Mouse (Mus musculus) lung, adult 2 months (tissue): Measurements from ENCODE around the gene Retsat. TPM values are rescaled to one million over a fixed set of nuclear protein-coding genes. Genes with fewer than 3 reads are reported as not detected.

Experiments
- DNase-seq: peaks from one replicate; pipeline ENCODE4 v3.0.0; 2022
- H3K4me1 ChIP-seq: fragments of 200-500 bp; 2 replicates; pipeline ENCODE4 v1.6.1; 2011; ENCODE audit warnings: low read length; ENCODE audit not compliant: control insufficient read depth, insufficient read depth
- H3K4me3 ChIP-seq: fragments of 200-500 bp; replicated peaks from 2 replicates; pipeline ENCODE3; 2011; ENCODE audit warnings: low read depth, mild to moderate bottlenecking, control low read depth, low read length; ENCODE audit errors: extremely low read depth
- CTCF ChIP-seq: fragments of 200-500 bp; IDR thresholded peaks from 2 replicates; pipeline ENCODE4 v1.5.1; 2011; ENCODE audit warnings: mild to moderate bottlenecking, low read length, control low read depth; ENCODE audit not compliant: insufficient read depth
- POLR2A ChIP-seq: fragments of 200-500 bp; IDR thresholded peaks from 2 replicates; pipeline ENCODE4 v1.6.1; 2011; ENCODE audit warnings: low read depth, mild to moderate bottlenecking, control low read depth, low read length, borderline replicate concordance; ENCODE audit errors: extremely low read depth
- WGBS: fragments of 180-500 bp; shearing (Covaris S2); methylation state at CpG from one replicate; pipeline ENCODE4 v1.1.7; 2018; 5-methylcytosine and 5-hydroxymethylcytosine counted together
- polyA plus RNA-seq: library from polyadenylated mRNA; depleted of rRNA; stranded (reverse); fragments of >200 nt; gene quantifications from 2 replicates; pipeline ENCODE4 v1.2.3, GENCODE M21; 2012

Retsat gene
- polyA plus RNA-seq, 1 experiment = 38.8 TPM

- DNase-seq = no peak
- 63% methylated on average over 3 of the region's 3 CpGs for WGBS
- TF ChIP-seq CTCF = no peak
- TF ChIP-seq POLR2A = no peak
- H3K4me3 ChIP-seq = no peak overlapping the region
- no peaks in the 10 kb centered on the region for H3K4me1 ChIP-seq
These were observed 11.6 kb upstream of the Retsat start for GRCm38 (mm10) chr6:72586701-72587100.

- DNase-seq = no peak
These were observed 10.0 kb upstream of the Retsat start for GRCm38 (mm10) chr6:72588307-72588706.

GRCm38 (mm10) chr6:72590111-72590510, 8.2 kb upstream of the Retsat start:
- no peak for TF ChIP-seq CTCF
- TF ChIP-seq POLR2A = no peak
- H3K4me3 ChIP-seq = no peak overlapping the region
- no peaks in the 10 kb centered on the region for H3K4me1 ChIP-seq
- DNase-seq = no peak

More at GRCm38 (mm10) chr6:72588307-72588706, 10.0 kb upstream of the Retsat start:
- H3K4me3 ChIP-seq = no peak overlapping the region
- no peaks in the 10 kb centered on the region for H3K4me1 ChIP-seq
- TF ChIP-seq POLR2A = no peak
- TF ChIP-seq CTCF = no peak

GRCm38 (mm10) chr6:72593011-72593803, 5.1 kb upstream of the Retsat start:
- WGBS = 72% methylated on average over 6 of the region's 6 CpGs
- no peak for DNase-seq
- H3K4me3 ChIP-seq = no peak overlapping the region
- peaks cover 4% of the 10 kb centered on the region; the same call in 1 of the 2 replicates for H3K4me1 ChIP-seq
- TF ChIP-seq CTCF = no peak
- TF ChIP-seq POLR2A = no peak

- H3K4me3 ChIP-seq = no peak overlapping the region
- peaks cover 4% of the 10 kb centered on the region; the same call in 1 of the 2 replicates for H3K4me1 ChIP-seq
- TF ChIP-seq CTCF = no peak
- no peak for TF ChIP-seq POLR2A
- 51% methylated on average over 5 of the region's 5 CpGs for WGBS
- no peak for DNase-seq
These were observed 4.4 kb upstream of the Retsat start for GRCm38 (mm10) chr6:72593914-72594313.

GRCm38 (mm10) chr6:72597083-72597874, 996 bp upstream of the Retsat start:
- DNase-seq = peak; percentile 35
- TF ChIP-seq POLR2A (no peak), CTCF (no peak)
- H3K4me1 ChIP-seq = peaks cover 6% of the 10 kb centered on the region; the same call in 1 of the 2 replicates
- H3K4me3 ChIP-seq = peak overlapping the region; percentile 99
- WGBS = 25% methylated on average over 13 of the region's 13 CpGs

- H3K4me3 ChIP-seq = peak overlapping the region; percentile 77
- WGBS = 28% methylated on average over 12 of the region's 12 CpGs
- TF ChIP-seq POLR2A (no peak), CTCF (no peak)
- H3K4me1 ChIP-seq = peaks cover 6% of the 10 kb centered on the region; the same call in 1 of the 2 replicates
- no peak for DNase-seq
These were observed 699 bp downstream of the Retsat start for GRCm38 (mm10) chr6:72598791-72599557.

GRCm38 (mm10) chr6:72600216-72600615, 1.9 kb downstream of the Retsat start:
- TF ChIP-seq CTCF (no peak), POLR2A (no peak)
- WGBS = 72% methylated on average over 6 of the region's 6 CpGs

GRCm38 (mm10) chr6:72600771-72601170, 2.5 kb downstream of the Retsat start:
- Histone ChIP-seq H3K4me1 (peaks cover 6% of the 10 kb centered on the region; the same call in 1 of the 2 replicates), H3K4me3 (no peak overlapping the region)
- no peak for DNase-seq
- 85% methylated on average over 12 of the region's 12 CpGs for WGBS
- TF ChIP-seq CTCF (no peak), POLR2A (no peak)

More at GRCm38 (mm10) chr6:72600216-72600615, 1.9 kb downstream of the Retsat start:
- H3K4me3 ChIP-seq = no peak overlapping the region
- DNase-seq = no peak
- peaks cover 6% of the 10 kb centered on the region; the same call in 1 of the 2 replicates for H3K4me1 ChIP-seq
